Mouse (Mus musculus) myocyte (in vitro differentiated cells): ENCODE measurements around the gene Sema4b.

Source experiments
- CEBPB ChIP-seq: IDR thresholded peaks from 2 replicates; pipeline ENCODE4 v1.6.1; 2011; ENCODE audit warnings: mild to moderate bottlenecking, moderate library complexity; ENCODE audit not compliant: poor library complexity, insufficient read depth, severe bottlenecking
- E2F4 ChIP-seq: IDR thresholded peaks from one replicate; pipeline ENCODE4 v1.6.1; 2011; ENCODE audit warnings: mild to moderate bottlenecking, control low read depth, moderate library complexity; ENCODE audit not compliant: insufficient read depth
- MAX ChIP-seq: IDR thresholded peaks from one replicate; pipeline ENCODE4 v1.6.1; 2011; ENCODE audit warnings: low read depth, mild to moderate bottlenecking, control low read depth
- MYOG ChIP-seq, 3 experiments: IDR thresholded peaks; one replicate each; pipeline ENCODE4 v1.6.1; 2011; ENCODE audit warnings: control low read depth in 2 of 3, low read depth in 2 of 3, mild to moderate bottlenecking in 2 of 3; ENCODE audit not compliant: insufficient read length in 2 of 3, control insufficient read depth in 1 of 3, insufficient read depth in 1 of 3
- POLR2A ChIP-seq: IDR thresholded peaks from one replicate; pipeline ENCODE4 v1.6.1; 2011; ENCODE audit warnings: low read depth, mild to moderate bottlenecking, control low read depth, moderate library complexity; ENCODE audit not compliant: insufficient read length
- POLR2AphosphoS2 ChIP-seq: IDR thresholded peaks from one replicate; pipeline ENCODE4 v1.6.1; 2011; ENCODE audit warnings: low read depth, control low read depth; ENCODE audit not compliant: insufficient read length
- REST ChIP-seq: IDR thresholded peaks from one replicate; pipeline ENCODE4 v1.6.1; 2011; ENCODE audit warnings: mild to moderate bottlenecking, control low read depth, moderate library complexity; ENCODE audit not compliant: insufficient read depth, insufficient read length
- USF1 ChIP-seq: IDR thresholded peaks from one replicate; pipeline ENCODE4 v1.6.1; 2011; ENCODE audit warnings: low read depth, mild to moderate bottlenecking, control low read depth, moderate library complexity

DNA sequence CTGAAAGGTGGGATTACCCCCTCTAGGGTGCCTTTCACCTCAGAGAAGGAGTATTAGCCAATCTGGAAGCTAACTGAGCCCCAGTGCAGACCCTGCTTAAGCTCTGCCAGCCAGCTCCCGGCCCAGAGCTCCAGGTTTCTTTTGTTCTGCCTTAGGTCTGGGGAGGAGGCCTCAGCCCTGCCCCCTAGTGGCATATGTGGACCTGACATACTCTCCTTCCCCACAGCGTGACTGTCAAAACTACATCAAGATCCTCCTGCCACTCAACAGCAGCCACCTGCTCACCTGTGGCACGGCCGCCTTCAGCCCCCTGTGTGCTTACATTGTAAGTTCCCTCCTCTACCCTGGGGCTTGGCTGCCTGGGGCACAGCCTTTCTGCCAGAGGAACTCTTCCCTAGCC, 28.8 kb downstream of the Sema4b start:
- TF ChIP-seq MYOG (IDR thresholded peaks at IDR 0.05; ENCODE audit: control insufficient read depth in 1 of 3, insufficient read depth in 1 of 3, insufficient read length in 2 of 3, low read depth in 2 of 3): no peak
- no peak for TF ChIP-seq POLR2A
- no peak for TF ChIP-seq CEBPB
- TF ChIP-seq USF1: no peak
- no peak for TF ChIP-seq MAX
- TF ChIP-seq POLR2AphosphoS2: no peak
- no peak for TF ChIP-seq E2F4
- no peak for TF ChIP-seq REST
